Mouse (Mus musculus) kidney, adult 9 months (tissue): Measurements from ENCODE around the gene Fuom.
A peak's percentile ranks its signal among the peaks of the same experiment; 100 is the strongest.
"Not testable (repeated sequence)": the region's sequence is repeated elsewhere in the genome, so short reads cannot be mapped to it uniquely, and the experiment has no call there.

Experiments
- DNase-seq: peaks from one replicate; pipeline ENCODE4 v3.0.0; 2022

The Fuom gene

DNA sequence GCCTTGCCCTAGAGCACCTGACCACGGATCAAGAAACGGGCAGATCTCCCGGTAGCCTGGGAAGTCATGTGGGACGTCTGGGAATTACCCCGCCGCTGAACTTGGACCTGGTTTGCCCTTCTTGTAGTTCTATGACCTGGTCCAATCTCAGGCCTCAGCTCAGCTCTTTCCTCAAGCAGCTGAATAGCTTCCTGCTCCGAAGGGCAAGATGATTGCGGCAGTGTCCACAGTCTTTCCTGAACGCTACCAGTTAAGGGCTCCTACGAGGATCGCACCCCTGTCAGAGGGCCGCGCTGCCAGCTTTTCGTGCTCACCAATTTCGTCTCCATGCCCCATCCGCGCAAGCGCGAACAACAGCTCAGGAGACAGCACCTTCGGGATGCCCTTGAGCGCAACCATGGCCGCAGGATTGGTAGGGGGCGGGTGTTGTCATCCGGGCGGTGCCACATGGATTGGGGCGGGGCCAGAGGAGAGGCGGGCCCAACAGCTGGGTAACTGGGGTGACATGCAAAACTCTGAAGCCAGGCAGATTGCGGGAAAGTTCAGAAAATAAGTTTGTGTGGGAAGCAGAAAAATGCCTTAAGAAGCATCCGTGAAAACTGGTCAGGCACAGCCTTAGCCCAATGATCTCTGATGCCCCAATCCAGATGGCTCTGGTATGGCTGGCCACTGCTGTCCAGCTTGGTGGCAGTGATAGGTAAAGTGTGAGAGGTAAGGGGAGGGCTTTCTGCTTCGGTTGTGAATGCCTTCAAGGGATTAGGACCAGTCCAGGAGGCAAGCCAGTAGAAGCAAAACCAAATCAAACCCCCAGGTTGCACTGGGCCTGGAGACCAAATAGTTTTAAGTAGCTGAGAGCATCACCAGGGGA, at the start of gene Fuom:
Gene Fuom, minus strand, starts transcription at position 449 of the 868 bp plus-strand sequence.
- peak; percentile 95 for DNase-seq

DNA sequence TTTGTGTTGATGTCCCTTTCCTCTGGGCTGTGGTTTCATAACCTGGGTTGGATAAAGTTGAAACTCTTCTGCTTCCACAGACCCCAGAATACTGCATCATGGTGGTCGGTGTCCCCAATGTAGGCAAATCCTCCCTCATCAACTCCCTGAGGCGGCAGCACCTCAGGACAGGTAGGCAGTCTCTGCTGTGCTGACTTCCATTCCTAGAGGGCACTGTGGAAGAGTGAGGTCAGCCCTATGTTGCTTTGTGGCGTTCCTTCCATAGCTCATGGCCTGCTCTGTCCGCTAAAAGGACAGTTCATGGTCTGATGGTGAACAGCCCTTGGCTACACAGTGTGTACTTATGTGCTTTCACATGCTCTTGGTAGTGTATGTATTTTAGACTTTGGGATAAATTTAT, 42.3 kb upstream of the Fuom start:
- DNase-seq: no peak

DNA sequence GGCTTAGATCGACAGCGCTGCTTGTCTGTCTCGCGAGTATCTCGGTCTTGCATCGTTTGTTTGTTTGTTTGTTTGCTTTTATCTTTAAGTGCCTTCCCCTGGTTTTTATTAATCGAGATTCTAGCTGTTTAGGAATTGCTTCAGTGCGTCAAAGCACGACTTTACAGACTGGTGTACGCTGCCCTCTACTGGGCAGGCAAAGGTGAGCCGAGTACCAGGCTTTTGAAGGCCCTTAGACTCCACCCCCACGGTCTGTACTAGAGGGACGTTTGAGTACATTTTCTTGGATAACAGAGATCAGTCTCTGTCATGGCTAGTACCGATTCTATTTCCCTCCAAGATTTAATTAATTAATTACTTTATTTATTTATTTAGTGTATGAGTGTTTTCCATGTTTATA, 39.1 kb upstream of the Fuom start:
- peak; percentile 79 for DNase-seq

DNA sequence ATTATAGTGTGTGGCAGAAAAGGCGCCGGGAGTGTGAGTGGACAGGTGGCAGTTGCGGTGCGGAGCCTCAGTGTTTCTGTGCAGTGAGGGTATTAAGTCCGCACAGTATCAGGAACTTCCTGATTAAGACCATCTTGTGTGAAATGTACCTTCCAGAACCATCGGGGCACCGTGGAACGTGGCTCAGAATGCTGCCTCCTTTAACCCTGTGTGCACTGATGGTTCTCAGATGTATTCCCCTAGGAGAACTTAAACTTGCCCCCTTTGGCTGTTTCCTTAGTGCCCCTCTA, 35.7 kb upstream of the Fuom start:
- DNase-seq: no peak

DNA sequence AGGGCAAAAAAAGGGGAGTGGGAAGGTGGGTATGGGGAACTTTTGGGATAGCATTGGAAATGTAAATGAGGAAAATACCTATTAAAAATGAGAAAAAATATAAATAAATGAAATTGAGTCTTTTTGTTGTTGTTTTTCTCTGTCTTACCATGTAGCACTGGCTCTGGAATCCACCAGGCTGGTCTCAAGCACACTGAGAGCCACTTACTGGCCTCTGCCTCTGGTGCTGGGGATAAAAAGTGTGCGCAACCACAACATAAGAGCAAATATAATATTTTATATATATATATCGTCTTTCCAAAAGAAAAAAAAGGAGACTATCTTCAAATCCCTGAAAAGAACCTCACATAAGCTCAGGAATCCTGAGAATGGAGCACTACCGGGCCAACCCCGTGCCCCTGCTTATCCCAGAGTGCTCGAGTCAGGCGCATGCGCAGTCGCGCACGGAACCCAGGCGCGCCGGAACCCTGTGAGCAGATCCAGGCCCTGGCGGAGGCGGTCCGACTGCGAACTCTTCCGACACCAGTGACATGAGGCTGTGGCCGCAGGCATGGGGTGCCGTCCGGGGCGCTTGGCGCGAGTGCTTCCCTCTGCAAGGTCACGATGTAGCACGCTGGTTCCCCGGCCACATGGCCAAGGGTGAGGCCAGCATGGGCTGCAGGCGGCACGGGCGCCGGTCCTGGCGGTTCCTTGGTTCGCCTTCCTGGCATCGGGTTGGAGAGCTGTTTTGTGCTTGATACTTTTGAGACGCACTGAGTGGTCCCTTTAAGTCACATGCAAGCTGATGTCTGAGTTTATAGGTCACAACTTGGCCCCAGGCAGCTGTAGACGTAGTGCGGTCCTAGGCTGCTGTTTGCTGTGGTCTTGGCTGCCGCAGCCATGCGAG, 35.1 kb upstream of the Fuom start, which contains the start of gene Mtg1:
Gene Mtg1, plus strand, starts transcription at position 430 of the 886 bp plus-strand sequence.
- DNase-seq: peak; percentile 98

DNA sequence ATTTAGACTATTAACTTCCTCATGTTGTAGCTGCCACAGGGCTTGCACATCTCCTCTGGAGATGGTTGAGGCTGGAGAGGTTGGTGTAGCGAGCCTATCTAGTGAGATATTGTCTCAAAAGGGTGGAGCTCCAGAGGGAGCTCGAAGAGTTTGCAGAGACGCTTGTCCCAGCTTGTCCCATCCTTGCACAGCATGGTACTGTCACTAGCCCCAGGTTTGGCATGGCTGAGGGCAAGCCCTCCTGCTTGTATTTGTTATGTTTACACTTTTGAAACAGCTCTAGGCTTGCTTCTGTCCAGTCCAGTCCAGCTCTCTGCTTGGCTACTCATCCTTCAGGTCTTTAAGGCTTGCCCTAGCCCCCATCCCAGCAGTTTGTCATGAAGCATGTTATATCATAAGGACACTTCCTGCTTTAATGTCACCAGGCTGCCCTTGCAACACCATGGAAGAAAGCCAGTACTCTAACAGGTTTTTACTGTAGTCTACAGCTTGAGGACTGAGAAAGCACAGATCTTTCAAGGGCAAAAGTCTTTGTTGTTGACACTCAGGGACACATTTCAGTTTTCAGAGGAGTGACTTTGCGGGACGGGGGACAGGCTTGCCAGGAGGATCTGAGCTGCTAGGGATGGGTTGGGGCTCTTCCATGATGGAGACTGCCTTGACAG, 33.0 kb upstream of the Fuom start:
- no peak for DNase-seq

DNA sequence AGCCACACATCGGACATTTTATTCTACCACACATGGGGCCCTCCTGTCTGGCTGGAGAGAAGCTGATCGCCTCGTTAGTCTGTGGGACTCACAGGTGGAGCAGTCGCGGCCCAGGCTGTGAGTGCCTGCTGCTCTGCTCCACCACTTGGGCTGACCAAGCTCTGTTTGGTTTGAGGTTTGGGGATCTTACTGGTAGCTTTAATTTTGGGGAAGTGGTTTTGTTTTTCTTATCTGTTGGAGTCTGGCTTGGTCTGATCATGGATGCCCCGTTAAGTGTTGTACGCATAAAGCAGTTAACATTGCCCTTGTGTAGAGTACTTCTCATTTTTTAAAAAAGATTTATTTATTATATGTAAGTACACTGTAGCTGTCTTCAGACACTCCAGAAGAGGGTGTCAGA, 31.8 kb upstream of the Fuom start:
- DNase-seq: not testable (repeated sequence)

DNA sequence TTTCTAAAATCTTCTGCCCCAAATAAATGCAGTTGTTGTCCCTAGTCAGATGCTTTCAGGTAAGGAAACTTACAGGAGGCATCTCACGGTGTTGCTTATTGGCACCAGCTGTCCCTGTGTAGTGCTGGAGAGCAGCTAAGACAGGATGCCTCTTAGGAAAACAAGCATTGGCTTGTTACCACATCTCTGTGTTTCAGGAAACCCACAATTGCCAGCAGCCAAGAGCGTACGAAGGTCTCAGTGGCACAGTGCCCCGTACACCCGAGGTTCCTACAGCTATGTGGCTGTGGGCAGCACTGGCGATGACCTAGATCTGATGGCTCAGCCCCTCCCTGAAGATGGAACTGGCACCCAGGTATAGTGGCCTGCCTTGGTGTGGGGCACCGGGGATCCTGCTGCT, 29.9 kb upstream of the Fuom start:
- DNase-seq: not testable (repeated sequence)

DNA sequence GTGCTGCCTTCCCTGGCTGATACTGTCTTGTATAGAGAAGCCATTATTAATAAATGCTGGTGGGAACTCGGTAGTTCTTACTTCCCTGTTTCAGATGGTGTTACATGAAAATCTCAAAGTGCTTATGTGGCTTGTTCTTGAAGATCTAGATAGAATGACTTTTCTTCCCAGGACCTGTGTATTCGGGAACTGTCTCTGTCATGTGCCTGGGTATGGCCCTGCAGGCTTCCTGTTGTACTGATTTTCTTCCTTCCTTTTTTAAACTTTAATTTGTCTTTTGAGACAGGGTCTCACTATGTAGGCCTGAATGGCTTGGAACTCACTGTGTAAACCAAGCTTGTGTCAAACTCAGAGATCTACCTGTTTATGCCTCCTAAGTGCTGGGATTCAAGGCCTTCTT, 25.7 kb upstream of the Fuom start:
- DNase-seq: no peak

DNA sequence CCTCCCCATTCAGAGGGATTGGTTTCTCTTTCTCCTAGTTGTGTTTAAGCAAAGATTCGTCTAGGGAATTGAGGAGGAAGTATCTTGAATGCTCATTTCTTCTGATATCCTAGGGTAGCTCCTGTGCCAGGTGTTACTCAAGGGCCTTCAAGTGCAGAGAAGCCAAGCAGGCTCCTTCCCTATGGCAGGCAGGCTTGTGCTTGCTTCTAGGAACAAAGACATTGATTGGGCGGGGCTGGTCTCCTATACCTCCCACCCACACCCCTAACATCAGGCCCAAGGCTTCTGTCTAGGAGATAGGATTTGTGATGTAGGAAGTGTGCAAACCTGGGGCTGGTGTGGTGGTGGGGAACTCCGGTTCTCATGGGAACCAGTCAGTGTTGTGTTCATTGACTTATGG, 24.7 kb upstream of the Fuom start:
- no peak for DNase-seq

DNA sequence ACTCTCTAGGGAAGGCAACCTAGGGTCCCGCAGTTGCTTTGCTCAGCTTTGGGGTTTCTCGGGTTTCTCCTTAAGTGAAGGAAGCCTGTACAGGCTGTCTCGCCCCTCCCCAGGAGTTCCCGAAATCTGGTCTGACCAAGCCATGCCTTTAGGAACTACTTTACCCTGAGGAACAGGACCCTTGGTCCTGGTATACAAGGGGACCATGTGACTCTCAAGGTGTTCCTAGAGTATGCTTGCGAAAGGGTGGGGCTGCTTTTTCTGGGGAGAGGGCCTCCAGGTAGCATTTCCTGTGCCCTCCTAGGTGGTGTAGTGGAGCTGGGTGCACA, 23.7 kb upstream of the Fuom start:
- DNase-seq: no peak

DNA sequence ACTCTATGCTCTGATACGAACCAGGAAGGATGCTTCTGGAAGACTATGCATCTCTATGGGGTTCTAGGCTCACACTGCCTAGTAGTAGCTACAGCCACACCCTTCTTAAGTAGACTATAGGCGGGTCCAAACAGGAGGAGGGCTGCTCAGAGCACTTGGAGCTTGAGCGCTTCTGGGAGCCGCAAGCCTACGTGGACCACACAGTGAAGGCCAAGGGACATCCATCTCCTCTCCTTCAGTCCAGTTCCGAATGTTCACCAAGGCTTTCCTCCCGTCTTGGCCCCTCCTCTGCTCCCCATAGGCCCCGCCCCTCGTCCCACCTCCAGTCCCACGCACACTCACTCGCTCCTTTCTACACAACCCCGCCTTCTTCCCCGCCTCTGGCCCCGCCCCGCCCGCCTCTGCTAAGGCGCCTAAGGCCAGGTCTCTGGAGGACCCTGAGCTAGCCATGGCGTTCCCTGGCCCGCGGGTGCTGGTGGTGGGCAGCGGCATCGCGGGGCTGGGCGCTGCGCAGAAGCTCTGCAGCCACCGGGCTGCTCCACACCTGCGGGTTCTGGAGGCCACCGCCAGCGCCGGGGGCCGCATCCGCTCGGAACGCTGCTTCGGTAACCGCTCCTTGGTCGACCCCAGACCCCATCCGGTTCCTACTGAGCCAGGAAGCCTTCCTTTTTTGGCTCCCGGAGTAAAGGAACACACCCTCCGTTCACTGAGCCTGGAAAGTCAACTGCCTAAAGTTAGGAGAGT, 23.2 kb upstream of the Fuom start:
- peak; percentile 96 for DNase-seq

DNA sequence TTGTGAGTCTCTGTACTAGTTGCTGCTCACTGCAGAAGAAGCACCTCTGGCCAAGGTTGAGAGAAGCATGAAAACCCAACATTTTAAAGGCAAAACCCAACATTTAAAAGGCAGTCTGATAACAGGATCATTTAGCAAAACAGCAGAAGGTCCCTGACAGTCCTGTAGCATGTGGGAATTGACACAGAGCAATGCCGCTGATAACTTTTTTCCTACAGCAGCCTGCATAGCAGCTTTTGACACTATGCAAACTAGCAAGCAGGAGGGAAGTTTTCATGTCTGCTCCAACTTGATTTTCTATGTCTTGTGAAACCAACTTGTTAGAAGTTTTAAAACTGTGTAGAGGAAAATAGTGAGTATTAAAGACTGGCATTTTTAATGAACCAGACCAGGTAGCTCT, 22.1 kb upstream of the Fuom start:
- DNase-seq: no peak

DNA sequence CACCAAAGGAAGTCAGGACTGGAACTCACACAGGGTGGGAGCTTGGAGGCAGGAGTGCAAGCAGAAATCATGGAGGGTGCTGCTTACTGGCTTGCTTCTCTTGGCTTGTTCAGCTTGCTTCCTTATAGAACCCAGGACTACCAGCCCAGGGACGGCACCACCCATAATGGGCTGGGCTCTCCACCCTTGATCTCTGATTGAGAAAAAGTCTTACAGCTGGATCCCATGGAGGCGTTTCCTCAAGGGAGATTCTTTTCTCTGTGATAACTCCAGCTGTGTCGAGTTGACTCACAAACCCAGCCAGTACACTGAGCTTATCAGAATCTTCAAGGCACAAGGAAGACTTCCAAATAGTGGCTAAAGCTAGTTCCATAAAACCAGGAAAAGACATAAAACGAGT, 20.5 kb upstream of the Fuom start:
- DNase-seq: no peak

DNA sequence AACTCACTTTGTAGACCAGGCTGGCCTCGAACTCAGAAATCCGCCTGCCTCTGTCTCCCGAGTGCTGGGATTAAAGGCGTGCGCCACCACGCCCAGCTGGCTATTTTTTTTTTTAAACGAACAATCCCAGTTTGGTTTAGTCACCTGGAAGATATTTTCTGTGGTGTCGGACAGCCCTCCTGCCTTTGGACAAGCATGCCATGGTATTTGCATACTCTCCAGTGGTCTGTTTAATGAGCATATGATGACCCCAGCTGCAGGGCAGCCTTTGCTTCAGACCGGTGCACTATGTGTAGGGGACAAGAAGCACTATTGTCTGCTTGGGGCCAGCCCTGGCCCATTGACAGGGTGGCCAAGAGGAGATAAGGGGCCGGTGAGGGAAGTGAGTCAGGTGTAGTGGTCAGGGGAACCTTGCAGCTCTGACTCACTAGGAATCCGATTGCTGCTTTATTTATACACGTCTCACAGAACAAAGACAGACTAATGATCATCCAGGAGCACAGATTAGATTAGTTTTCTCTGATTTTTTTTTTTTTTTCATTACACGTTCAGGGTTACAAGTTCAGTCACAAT, 19.2 kb upstream of the Fuom start:
- DNase-seq: no peak

DNA sequence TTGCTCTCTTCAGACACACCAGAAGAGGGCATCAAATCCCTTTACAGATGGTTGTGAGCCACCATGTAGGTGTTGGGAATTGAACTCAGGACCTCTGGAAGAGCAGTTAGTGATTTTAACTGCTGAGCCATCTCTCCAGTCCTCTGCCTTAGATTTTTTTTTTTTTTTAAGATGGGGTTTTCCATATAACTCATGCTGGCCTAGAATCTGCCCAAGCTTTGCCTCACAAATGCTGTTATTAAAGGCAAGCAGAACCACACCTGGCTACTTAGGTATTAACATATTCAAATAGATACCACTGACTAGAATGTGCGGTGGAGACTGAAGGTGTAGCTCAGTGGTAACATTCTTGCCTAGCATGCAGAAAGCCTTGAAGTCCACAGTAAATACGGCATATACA, 18.2 kb upstream of the Fuom start:
- no peak for DNase-seq

DNA sequence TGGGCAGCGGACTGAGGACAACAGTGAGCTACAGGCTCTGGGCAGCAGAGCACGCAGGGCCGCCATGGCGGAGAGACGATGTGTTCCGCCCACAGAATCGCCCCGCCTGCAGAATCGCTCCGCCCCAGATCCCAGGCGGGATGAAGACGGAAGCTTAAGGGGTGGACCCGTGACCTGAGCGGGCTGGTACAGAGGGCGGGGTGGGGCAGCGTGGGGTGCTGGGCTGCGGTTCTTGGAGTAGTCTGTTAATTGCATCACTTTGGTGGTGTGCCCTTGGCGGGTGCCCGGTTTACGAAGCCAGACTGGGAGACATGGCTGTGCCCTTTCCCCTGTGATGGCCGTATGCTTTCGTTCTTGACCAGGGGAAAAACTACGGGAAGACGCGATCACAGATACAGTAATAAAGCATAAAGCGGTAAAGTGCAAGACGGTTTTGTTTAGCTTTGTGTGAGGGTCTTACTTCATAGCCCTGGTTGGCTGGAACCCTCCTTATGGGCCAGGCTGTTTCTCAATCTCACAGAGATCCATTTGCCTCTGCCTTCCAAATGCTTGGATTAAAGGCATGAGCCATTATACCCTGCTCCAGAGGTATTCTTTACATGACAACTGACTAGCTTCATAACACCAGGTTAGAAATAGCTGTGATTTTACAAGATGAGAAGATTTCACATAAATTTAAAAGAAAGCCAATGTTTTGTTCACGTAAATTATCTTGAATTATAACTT, 14.3 kb upstream of the Fuom start, which contains the start of gene Echs1:
Gene Echs1, minus strand, starts transcription at position 148 of the 726 bp plus-strand sequence.
- peak; percentile 93 for DNase-seq

DNA sequence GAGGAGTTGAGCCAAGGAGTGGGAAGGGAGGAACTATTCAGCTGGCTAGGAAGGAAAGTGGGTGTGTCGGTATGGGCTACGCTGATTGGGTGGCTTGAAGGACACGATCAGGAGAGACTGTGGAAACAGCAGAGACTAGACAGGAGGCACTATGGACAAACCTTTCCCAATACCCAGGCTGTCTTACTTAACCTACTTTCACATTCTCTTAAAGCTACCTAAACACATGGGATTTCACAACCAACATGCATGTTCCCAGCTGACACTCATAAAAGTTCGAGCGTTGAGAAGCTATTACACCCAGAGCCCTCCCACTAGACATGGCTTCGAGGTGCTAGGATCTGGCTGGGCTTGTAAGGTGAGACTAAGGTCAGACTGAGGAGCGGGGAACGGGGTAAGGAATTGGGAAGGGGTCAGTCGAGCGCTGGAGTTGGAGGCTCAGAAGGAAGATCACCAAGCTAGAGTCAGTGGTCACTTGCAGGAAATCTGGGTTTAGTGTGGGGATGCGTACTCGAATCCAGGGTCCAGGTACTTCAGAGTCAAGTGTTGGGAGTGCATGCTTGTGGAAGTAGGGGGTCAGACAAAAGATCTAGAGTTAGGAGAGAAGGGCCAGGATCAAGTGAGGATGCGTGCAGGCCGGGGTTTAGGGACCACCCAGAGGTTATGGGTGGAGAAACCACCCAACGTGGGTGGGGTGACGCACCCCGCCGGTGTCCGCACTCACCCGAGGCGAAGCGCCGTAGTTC, 13.5 kb upstream of the Fuom start, which contains the start of gene Paox:
Gene Paox, plus strand, starts transcription at position 217 of the 746 bp plus-strand sequence.
- DNase-seq: peak; percentile 86

DNA sequence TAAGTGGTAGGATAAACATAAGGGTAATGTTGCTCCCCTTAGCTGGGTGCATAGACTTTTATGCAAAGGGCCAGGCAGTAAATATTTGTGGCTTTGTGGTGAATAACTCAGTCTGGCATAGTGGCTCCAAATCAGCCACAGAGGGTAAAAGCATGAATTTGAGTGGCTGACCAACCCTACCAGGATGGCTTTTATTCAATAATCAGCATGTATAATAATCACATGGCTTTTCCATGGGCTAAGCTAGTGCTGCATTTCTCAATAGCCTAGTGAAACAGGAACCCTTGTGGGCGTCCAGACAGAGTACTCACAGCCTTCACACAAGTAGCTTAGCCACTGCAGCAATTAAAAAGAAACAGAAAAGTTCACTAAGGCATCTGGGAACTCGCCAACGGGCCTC, 9.7 kb upstream of the Fuom start:
- no peak for DNase-seq

DNA sequence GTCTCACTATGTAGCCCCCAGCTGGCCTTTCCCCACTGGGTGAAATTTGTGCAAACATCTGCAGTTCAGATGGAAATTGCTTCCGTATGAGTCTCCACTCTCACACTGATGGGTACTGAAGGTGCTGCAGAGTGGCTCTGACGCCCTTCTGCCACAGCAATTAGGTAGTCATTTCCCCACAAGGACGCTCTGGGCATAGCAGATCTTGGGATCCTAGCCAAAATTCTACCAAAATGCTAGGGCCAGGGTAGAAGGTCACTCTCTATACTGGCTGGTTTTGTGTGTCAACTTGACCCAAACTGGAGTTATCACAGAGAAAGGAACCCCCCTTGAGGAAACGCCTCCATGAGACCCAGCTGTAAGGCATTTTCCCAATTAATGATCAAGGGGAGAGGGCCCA, 1.8 kb upstream of the Fuom start:
- no peak for DNase-seq

DNA sequence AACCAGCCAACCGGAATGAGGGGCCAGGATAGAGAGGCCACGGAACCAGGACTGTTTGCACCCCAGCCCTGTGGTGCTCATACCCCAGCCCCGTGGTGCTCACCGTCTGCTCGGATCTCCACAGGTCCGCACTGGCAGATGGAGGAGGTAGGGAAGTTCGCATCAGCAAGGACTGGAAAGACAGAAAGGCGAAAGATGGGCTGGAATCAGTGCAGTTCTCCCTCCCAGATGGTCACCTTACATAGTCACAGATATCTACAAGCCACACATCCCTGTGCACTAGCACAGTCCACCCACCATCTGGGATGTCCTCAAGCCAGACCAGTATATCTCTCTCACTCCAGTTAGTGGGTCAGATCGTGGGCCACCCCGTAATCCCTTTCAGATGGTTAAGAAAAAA, 743 bp downstream of the Fuom start:
- DNase-seq: no peak
